Mouse (Mus musculus) testis, postnatal 10 days (tissue): ENCODE results near the gene Zim1.

Experiments
- DNase-seq: peaks from one replicate; pipeline ENCODE4 v3.0.0; 2021; ENCODE audit warnings: low spot score

Zim1 gene

GRCm38 (mm10) chr7:6696241-6697045 is at the start of gene Zim1:
Gene Zim1, minus strand, starts transcription at chr7:6696450.
- DNase-seq, result peak; percentile 90

GRCm38 (mm10) chr7:6744281-6744904 is 48.1 kb upstream of the Zim1 start:
- DNase-seq, result no peak

- DNase-seq, result no peak
Observed at GRCm38 (mm10) chr7:6736060-6736459, 39.8 kb upstream of the Zim1 start.

GRCm38 (mm10) chr7:6731930-6732329 is 35.7 kb upstream of the Zim1 start:
- no peak for DNase-seq

- DNase-seq, result no peak
Observed at GRCm38 (mm10) chr7:6731373-6731772, 35.1 kb upstream of the Zim1 start.

- no peak for DNase-seq
Observed at GRCm38 (mm10) chr7:6730801-6731200, 34.6 kb upstream of the Zim1 start.

GRCm38 (mm10) chr7:6730241-6730640 is 34.0 kb upstream of the Zim1 start, which contains the start of the genes Peg3 and Usp29:
Gene Peg3, minus strand, starts transcription at chr7:6730431.
Gene Usp29, plus strand, starts transcription at chr7:6730578.
- peak; percentile 87 for DNase-seq

GRCm38 (mm10) chr7:6729061-6729817 is 33.0 kb upstream of the Zim1 start:
- DNase-seq, result peak; percentile 98

- DNase-seq, result peak; percentile 92
Observed at GRCm38 (mm10) chr7:6728263-6728931, 32.1 kb upstream of the Zim1 start.

- peak; percentile 88 for DNase-seq
Observed at GRCm38 (mm10) chr7:6727351-6728121, 31.3 kb upstream of the Zim1 start.

GRCm38 (mm10) chr7:6709396-6709795 is 13.1 kb upstream of the Zim1 start:
- DNase-seq, result peak; percentile 16

GRCm38 (mm10) chr7:6708451-6709180 is 12.4 kb upstream of the Zim1 start:
- DNase-seq, result peak; percentile 23

- DNase-seq, result peak; percentile 35
Observed at GRCm38 (mm10) chr7:6707416-6708015, 11.3 kb upstream of the Zim1 start.

GRCm38 (mm10) chr7:6699230-6699629 is 3.0 kb upstream of the Zim1 start:
- DNase-seq, result no peak

GRCm38 (mm10) chr7:6685511-6685910 is 10.7 kb downstream of the Zim1 start:
- DNase-seq, result no peak

GRCm38 (mm10) chr7:6666726-6667125 is 29.5 kb downstream of the Zim1 start:
- no peak for DNase-seq

GRCm38 (mm10) chr7:6663430-6663829 is 32.8 kb downstream of the Zim1 start:
- peak; percentile 10 for DNase-seq

GRCm38 (mm10) chr7:6659605-6660004 is 36.6 kb downstream of the Zim1 start:
- DNase-seq, result peak; percentile 48

GRCm38 (mm10) chr7:6658606-6659005 is 37.6 kb downstream of the Zim1 start:
- no peak for DNase-seq

GRCm38 (mm10) chr7:6652151-6652550 is 44.1 kb downstream of the Zim1 start:
- no peak for DNase-seq
